Mouse (Mus musculus) bone marrow, adult 2 months (tissue): ENCODE measurements around the gene Glis1. TPM values are rescaled to one million over a fixed set of nuclear protein-coding genes. Genes with fewer than 3 reads are reported as not detected.
"Not testable (repeated sequence)": the region's sequence is repeated elsewhere in the genome, so short reads cannot be mapped to it uniquely, and the experiment has no call there.

Experiments used
- H3K27ac ChIP-seq: fragments of 200-500 bp; 2 replicates; pipeline ENCODE4 v1.5.1; 2012; ENCODE audit warnings: low read depth, mild to moderate bottlenecking, control low read depth, inconsistent platforms, low read length; ENCODE audit not compliant: control insufficient read depth, poor library complexity, insufficient read depth
- H3K4me1 ChIP-seq: fragments of 200-500 bp; 2 replicates; pipeline ENCODE4 v1.6.1; 2011; ENCODE audit warnings: low read length; ENCODE audit not compliant: control insufficient read depth, insufficient read depth
- H3K4me3 ChIP-seq: fragments of 200-500 bp; replicated peaks from 2 replicates; pipeline ENCODE3; 2011; ENCODE audit warnings: mild to moderate bottlenecking, low read depth, low read length, control low read depth; ENCODE audit not compliant: control insufficient read depth
- CTCF ChIP-seq: fragments of 200-500 bp; IDR thresholded peaks from 2 replicates; pipeline ENCODE4 v1.5.1; 2011; ENCODE audit warnings: low read length, control low read depth; ENCODE audit not compliant: control insufficient read depth, insufficient read depth
- POLR2A ChIP-seq: fragments of 200-500 bp; IDR thresholded peaks from 2 replicates; pipeline ENCODE4 v1.6.1; 2011; ENCODE audit warnings: low read depth, mild to moderate bottlenecking, control low read depth, low read length, borderline replicate concordance; ENCODE audit not compliant: control insufficient read depth
- WGBS: fragments of 180-500 bp; shearing (Covaris S2); methylation state at CpG from one replicate; pipeline ENCODE4 v1.1.7; 2018; 5-methylcytosine and 5-hydroxymethylcytosine counted together
- polyA plus RNA-seq: library from polyadenylated mRNA; stranded (reverse); fragments of >200 nt; gene quantifications from 2 replicates; pipeline ENCODE4 v1.2.4, GENCODE M21; 2011; ENCODE audit warnings: low replicate concordance; ENCODE audit not compliant: missing spikeins, insufficient read depth, insufficient read length

The Glis1 gene
- polyA plus RNA-seq, 1 experiment: not detected

GRCm38 (mm10) chr4:107590805-107591534, 156.6 kb downstream of the Glis1 start:
- no peak overlapping the region for H3K27ac ChIP-seq
- 46% methylated on average over 14 of the region's 14 CpGs for WGBS
- TF ChIP-seq CTCF: no peak
- TF ChIP-seq POLR2A: no peak
- no peak overlapping the region for H3K4me3 ChIP-seq
- H3K4me1 ChIP-seq: no peaks in the 10 kb centered on the region

DNA sequence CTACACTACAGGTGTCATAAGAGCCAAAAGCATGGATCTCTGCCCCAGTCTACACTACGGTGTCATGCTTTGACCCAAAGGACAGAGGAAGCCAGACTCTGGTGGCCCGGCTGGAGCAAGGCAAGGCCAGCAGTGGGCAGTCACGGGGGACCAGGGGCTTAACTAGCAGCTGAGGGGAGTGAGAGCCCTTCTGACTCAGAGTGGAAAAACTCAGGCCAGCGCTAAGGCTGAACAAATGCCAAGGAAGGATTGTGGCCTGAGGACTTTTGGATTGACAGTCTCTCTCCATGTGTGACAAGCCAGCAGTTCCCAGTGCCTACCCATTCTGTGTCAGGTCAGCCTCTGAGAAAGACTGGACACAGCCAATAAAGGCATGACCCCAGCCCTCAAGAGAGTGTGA, 159.0 kb downstream of the Glis1 start:
- no peak overlapping the region for H3K27ac ChIP-seq
- H3K4me1 ChIP-seq: no peaks in the 10 kb centered on the region
- TF ChIP-seq POLR2A (no peak), CTCF (no peak)
- H3K4me3 ChIP-seq: no peak overlapping the region
- WGBS: 84% methylated on average over 4 of the region's 4 CpGs

GRCm38 (mm10) chr4:107597226-107597897, 163.0 kb downstream of the Glis1 start:
- 77% methylated on average over 9 of the region's 9 CpGs for WGBS
- TF ChIP-seq CTCF (no peak), POLR2A (no peak)
- Histone ChIP-seq H3K4me1 (no peaks in the 10 kb centered on the region), H3K27ac (no peak overlapping the region), H3K4me3 (no peak overlapping the region)

DNA sequence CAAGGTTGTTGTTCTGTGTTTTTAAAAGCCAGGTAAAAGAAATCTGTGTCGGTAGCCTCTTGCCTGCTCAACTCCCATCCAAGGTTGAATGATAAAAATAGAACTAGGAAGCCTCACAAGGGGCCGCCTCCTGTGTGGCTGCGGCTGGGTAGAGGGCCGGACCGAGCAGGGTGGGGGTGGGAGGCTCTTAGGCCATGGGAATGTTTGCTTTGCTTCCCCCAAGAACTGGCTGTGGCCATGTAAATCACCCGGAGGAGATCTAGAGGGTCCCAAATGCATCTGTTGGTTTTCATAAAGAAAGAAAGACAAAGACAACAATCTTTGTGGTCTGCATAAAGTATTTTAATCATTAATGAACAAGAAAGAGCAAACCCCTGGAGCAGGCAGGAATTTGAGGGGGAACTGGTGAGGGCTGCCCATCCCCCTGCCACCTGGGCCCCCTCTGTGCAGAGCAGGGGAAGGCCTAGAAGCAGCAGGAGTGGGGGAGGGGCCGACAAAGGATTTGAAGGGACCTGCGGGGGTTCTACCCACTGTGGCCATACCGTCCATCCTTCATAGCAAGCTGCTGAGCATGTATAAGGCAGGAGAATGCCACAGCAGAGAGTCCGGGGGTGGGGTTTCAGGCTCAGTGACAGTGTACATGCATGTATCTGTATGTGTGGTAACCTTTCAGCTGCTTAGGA, 163.6 kb downstream of the Glis1 start:
- no peak overlapping the region for H3K4me3 ChIP-seq
- no peaks in the 10 kb centered on the region for H3K4me1 ChIP-seq
- H3K27ac ChIP-seq: no peak overlapping the region
- TF ChIP-seq CTCF: no peak
- TF ChIP-seq POLR2A: no peak
- WGBS: 19% methylated on average over 10 of the region's 10 CpGs

DNA sequence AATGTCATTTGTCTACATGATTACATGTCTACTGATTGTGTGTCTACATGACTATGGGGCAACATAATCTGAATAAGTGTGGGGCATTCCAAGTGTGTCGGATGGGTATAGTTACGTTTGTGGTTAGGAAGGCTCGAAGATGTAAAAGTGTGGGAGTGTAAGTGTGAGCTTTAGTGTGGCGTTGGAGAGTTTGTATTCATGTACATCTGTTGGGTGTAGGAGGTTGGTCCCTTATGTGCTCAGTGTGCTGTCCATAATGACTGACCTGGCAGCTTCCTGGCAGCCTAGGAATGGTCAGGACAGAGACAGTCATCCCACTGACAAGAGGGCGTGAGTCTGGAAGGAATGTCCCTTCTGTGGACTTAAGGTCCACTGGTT, 164.2 kb downstream of the Glis1 start:
- not testable (repeated sequence) for H3K4me3 ChIP-seq
- 82% methylated on average over 5 of the region's 5 CpGs for WGBS

GRCm38 (mm10) chr4:107602284-107602683, 167.9 kb downstream of the Glis1 start:
- Histone ChIP-seq H3K4me1 (no peaks in the 10 kb centered on the region), H3K27ac (no peak overlapping the region), H3K4me3 (no peak overlapping the region)
- 75% methylated on average over 7 of the region's 7 CpGs for WGBS
- TF ChIP-seq POLR2A: no peak
- no peak for TF ChIP-seq CTCF

More for the DNA sequence above, 164.2 kb downstream of the Glis1 start:
- not testable (repeated sequence) for H3K27ac ChIP-seq, H3K4me1 ChIP-seq

DNA sequence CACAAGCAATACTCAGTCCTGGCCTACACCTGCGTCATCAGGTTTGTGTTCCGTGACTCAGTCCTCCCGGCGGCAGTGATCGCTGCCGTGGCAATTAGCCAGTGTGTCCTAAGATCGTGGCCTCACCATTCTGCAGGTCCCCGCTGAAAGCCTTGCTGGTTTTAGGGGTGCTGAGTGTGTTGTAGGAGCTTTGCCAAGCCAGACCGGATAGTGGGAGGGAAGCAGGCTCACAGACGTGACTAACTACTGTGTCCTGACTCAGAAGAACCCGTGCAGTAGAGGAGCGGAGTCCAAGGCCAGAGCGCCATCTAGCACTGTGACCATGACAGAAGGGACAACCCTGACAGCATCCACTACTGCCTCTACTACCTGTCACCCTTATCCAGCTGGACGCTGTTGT, 168.4 kb downstream of the Glis1 start:
- H3K4me3 ChIP-seq: no peak overlapping the region
- TF ChIP-seq POLR2A: no peak
- no peak for TF ChIP-seq CTCF
- WGBS: 77% methylated on average over 14 of the region's 14 CpGs
- H3K4me1 ChIP-seq: no peaks in the 10 kb centered on the region
- H3K27ac ChIP-seq: no peak overlapping the region

DNA sequence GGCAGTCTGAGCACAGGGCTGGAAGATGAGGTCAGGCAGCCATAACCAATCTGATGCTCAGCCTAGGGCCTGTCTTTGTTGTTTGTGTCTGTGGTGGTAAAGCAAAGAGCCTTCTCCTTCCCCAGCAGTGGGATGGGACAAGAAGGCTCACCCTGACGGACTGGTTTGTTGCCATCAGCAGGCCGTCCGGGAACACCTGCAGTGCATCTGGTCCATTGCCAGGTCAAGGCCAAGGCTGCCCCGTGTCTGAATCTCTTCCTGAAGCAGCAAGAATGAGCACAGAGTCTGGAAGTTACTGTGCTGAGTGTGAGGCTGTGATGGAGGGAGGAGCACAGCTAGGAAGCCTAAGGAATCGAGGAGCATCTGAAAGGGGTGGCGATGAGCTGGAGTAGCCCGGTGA, 168.8 kb downstream of the Glis1 start:
- Histone ChIP-seq H3K4me3 (no peak overlapping the region), H3K4me1 (no peaks in the 10 kb centered on the region), H3K27ac (no peak overlapping the region)
- TF ChIP-seq CTCF (no peak), POLR2A (no peak)
- 84% methylated on average over 7 of the region's 7 CpGs for WGBS
